Mouse (Mus musculus) intestine, embryonic 16.5 days (tissue): ENCODE measurements at regions not wholly inside any gene's neighbourhood (a gene's known extent, or its start where the extent isn't known, plus 50 kb on each side); places are given as distances from the start of the nearest gene placed in this dataset.
A peak's percentile ranks its signal among the peaks of the same experiment; 100 is the strongest.

Experiments
- ATAC-seq: fragments of 200-750 bp; cut with Nextera tagmentation; 2 replicates; pipeline ENCODE4 v1.8.0; 2017; ENCODE audit warnings: moderate TSS enrichment, moderate library complexity
- H3K27ac ChIP-seq: fragments of 300-500 bp; sonication (generic); 2 replicates; pipeline ENCODE4 v1.5.1; 2014; ENCODE audit warnings: mild to moderate bottlenecking, low read length
- H3K27me3 ChIP-seq: fragments of 300-500 bp; sonication (generic); replicated peaks from 2 replicates; pipeline ENCODE4 v1.6.1; 2014; ENCODE audit warnings: low read length, control low read depth, mixed read lengths; ENCODE audit not compliant: control insufficient read depth, insufficient read depth
- H3K36me3 ChIP-seq: fragments of 300-500 bp; sonication (generic); 2 replicates; pipeline ENCODE4 v1.6.1; 2014; ENCODE audit warnings: low read length, control low read depth; ENCODE audit not compliant: control insufficient read depth, insufficient read depth
- H3K4me1 ChIP-seq: fragments of 300-500 bp; sonication (generic); 2 replicates; pipeline ENCODE4 v1.6.1; 2014; ENCODE audit warnings: low read length, control low read depth, mixed read lengths; ENCODE audit not compliant: control insufficient read depth, insufficient read depth
- H3K4me2 ChIP-seq: fragments of 300-500 bp; sonication (generic); 2 replicates; pipeline ENCODE4 v1.6.1; 2014; ENCODE audit warnings: low read depth, low read length, control low read depth
- H3K4me3 ChIP-seq: fragments of 300-500 bp; sonication (generic); 2 replicates; pipeline ENCODE4 v1.5.1; 2014; ENCODE audit warnings: mild to moderate bottlenecking, low read length
- H3K9ac ChIP-seq: fragments of 300-500 bp; sonication (generic); 2 replicates; pipeline ENCODE4 v1.6.1; 2014; ENCODE audit warnings: low read depth, low read length
- H3K9me3 ChIP-seq: fragments of 300-500 bp; sonication (generic); 2 replicates; pipeline ENCODE4 v1.6.1; 2016; ENCODE audit warnings: low read length, control low read depth; ENCODE audit not compliant: control insufficient read depth
- WGBS: fragments of 180-500 bp; shearing (Covaris S2); extraction: QIAGEN DNeasy Blood & Tissue Kit; methylation state at CpG from one replicate; pipeline ENCODE4 v1.1.7; 2014; 5-methylcytosine and 5-hydroxymethylcytosine counted together

- H3K4me3 ChIP-seq = no peak overlapping the region
- no peak overlapping the region for H3K27ac ChIP-seq
- H3K27me3 ChIP-seq = peaks cover 4% of the 10 kb centered on the region; the same call in 1 of the 2 replicates
- WGBS = 17% methylated on average over 11 of the region's 11 CpGs
- no peak overlapping the region for H3K4me2 ChIP-seq
- no peak overlapping the region for H3K9ac ChIP-seq
- H3K4me1 ChIP-seq = no peaks in the 10 kb centered on the region
- H3K36me3 ChIP-seq = no peaks in the 10 kb centered on the region
- H3K9me3 ChIP-seq = no peaks in the 10 kb centered on the region
- ATAC-seq = peak; percentile 55; the same call in 1 of the 2 replicates
Measured at GRCm38 (mm10) chr4:125922317-125922878, 102.0 kb upstream of the Csf3r start.

- Histone ChIP-seq H3K4me1 (no peaks in the 10 kb centered on the region), H3K27me3 (peaks cover 4% of the 10 kb centered on the region; the same call in 1 of the 2 replicates), H3K9ac (no peak overlapping the region), H3K4me3 (no peak overlapping the region), H3K9me3 (no peaks in the 10 kb centered on the region), H3K27ac (no peak overlapping the region), H3K4me2 (no peak overlapping the region), H3K36me3 (no peaks in the 10 kb centered on the region)
- no peak for ATAC-seq
- WGBS = 42% methylated on average over 7 of the region's 7 CpGs
Measured at GRCm38 (mm10) chr4:125923225-125923624, 101.1 kb upstream of the Csf3r start.

GRCm38 (mm10) chr4:125928196-125928595 lies 96.2 kb upstream of the Csf3r start:
- no peaks in the 10 kb centered on the region for H3K4me1 ChIP-seq
- no peak overlapping the region for H3K4me2 ChIP-seq
- no peak overlapping the region for H3K27ac ChIP-seq
- no peak overlapping the region for H3K4me3 ChIP-seq
- H3K27me3 ChIP-seq = no peaks in the 10 kb centered on the region
- no peaks in the 10 kb centered on the region for H3K9me3 ChIP-seq
- no peaks in the 10 kb centered on the region for H3K36me3 ChIP-seq
- ATAC-seq = no peak
- WGBS = 51% methylated on average over 4 of the region's 4 CpGs
- H3K9ac ChIP-seq = no peak overlapping the region

GRCm38 (mm10) chr4:125929122-125929772 lies 95.1 kb upstream of the Csf3r start:
- Histone ChIP-seq H3K4me2 (no peak overlapping the region), H3K27me3 (no peaks in the 10 kb centered on the region), H3K9me3 (no peaks in the 10 kb centered on the region), H3K9ac (no peak overlapping the region), H3K36me3 (no peaks in the 10 kb centered on the region), H3K27ac (no peak overlapping the region), H3K4me3 (no peak overlapping the region), H3K4me1 (no peaks in the 10 kb centered on the region)
- ATAC-seq = no peak
- WGBS = 64% methylated on average over 17 of the region's 17 CpGs

- no peak overlapping the region for H3K4me2 ChIP-seq
- no peak overlapping the region for H3K9ac ChIP-seq
- H3K4me1 ChIP-seq = no peaks in the 10 kb centered on the region
- WGBS = 42% methylated on average over 10 of the region's 10 CpGs
- H3K27me3 ChIP-seq = no peaks in the 10 kb centered on the region
- ATAC-seq = no peak
- H3K27ac ChIP-seq = no peak overlapping the region
- H3K36me3 ChIP-seq = no peaks in the 10 kb centered on the region
- no peak overlapping the region for H3K4me3 ChIP-seq
- no peaks in the 10 kb centered on the region for H3K9me3 ChIP-seq
Measured at GRCm38 (mm10) chr4:125930764-125931163, 93.6 kb upstream of the Csf3r start.

GRCm38 (mm10) chr4:125931321-125931720 lies 93.0 kb upstream of the Csf3r start:
- H3K27ac ChIP-seq = no peak overlapping the region
- H3K4me3 ChIP-seq = no peak overlapping the region
- no peaks in the 10 kb centered on the region for H3K27me3 ChIP-seq
- no peak for ATAC-seq
- 50% methylated on average over 6 of the region's 6 CpGs for WGBS
- H3K4me1 ChIP-seq = no peaks in the 10 kb centered on the region
- no peaks in the 10 kb centered on the region for H3K36me3 ChIP-seq
- no peak overlapping the region for H3K4me2 ChIP-seq
- H3K9me3 ChIP-seq = no peaks in the 10 kb centered on the region
- no peak overlapping the region for H3K9ac ChIP-seq

GRCm38 (mm10) chr4:125932036-125932756 lies 92.2 kb upstream of the Csf3r start:
- H3K9me3 ChIP-seq = no peaks in the 10 kb centered on the region
- no peak overlapping the region for H3K4me3 ChIP-seq
- H3K4me1 ChIP-seq = no peaks in the 10 kb centered on the region
- H3K4me2 ChIP-seq = no peak overlapping the region
- WGBS = 69% methylated on average over 22 of the region's 22 CpGs
- no peaks in the 10 kb centered on the region for H3K27me3 ChIP-seq
- no peak overlapping the region for H3K27ac ChIP-seq
- no peak for ATAC-seq
- H3K36me3 ChIP-seq = no peaks in the 10 kb centered on the region
- H3K9ac ChIP-seq = no peak overlapping the region

GRCm38 (mm10) chr4:125936357-125936756 lies 88.0 kb upstream of the Csf3r start:
- Histone ChIP-seq H3K27me3 (no peaks in the 10 kb centered on the region), H3K27ac (no peak overlapping the region), H3K4me3 (no peak overlapping the region), H3K36me3 (no peaks in the 10 kb centered on the region), H3K9me3 (no peaks in the 10 kb centered on the region), H3K4me1 (no peaks in the 10 kb centered on the region), H3K9ac (no peak overlapping the region), H3K4me2 (no peak overlapping the region)
- 76% methylated on average over 7 of the region's 7 CpGs for WGBS
- ATAC-seq = no peak

GRCm38 (mm10) chr4:125938186-125938585 lies 86.2 kb upstream of the Csf3r start:
- ATAC-seq = no peak
- no peaks in the 10 kb centered on the region for H3K36me3 ChIP-seq
- no peaks in the 10 kb centered on the region for H3K4me1 ChIP-seq
- H3K27ac ChIP-seq = no peak overlapping the region
- H3K4me2 ChIP-seq = no peak overlapping the region
- no peak overlapping the region for H3K4me3 ChIP-seq
- 46% methylated on average over 6 of the region's 6 CpGs for WGBS
- no peaks in the 10 kb centered on the region for H3K9me3 ChIP-seq
- no peaks in the 10 kb centered on the region for H3K27me3 ChIP-seq
- no peak overlapping the region for H3K9ac ChIP-seq
